Mouse (Mus musculus): ENCODE data around the gene Poc1a.
A peak's percentile ranks its signal among the peaks of the same experiment; 100 is the strongest.

DNA sequence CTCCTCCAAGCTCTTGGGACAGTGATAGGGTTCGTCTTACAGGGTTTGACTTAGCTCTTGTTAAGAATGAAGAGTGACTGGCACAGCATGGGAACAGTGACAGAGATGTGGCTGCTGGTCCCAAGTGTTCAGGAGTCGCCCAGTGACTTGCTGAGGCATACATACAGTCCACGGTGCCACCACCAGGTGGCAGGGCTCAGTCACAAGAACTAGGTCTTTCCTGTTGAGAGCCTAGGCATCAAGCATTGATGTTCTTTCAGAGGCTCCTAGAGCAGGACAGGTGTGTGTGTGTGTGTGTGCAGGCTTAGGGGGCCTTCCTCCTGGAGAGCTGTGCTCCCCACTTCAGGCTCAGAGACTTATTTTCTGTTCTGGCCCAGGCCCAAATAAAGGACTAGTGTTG is 8.0 kb downstream of the Poc1a start:
- TF ChIP-seq CTCF (IDR thresholded peaks at IDR 0.05; ENCODE audit: control insufficient read depth, insufficient read depth, insufficient replicate concordance, low read depth, low read length): peak; percentile 73; the same call in 1 of the 2 replicates
- no peak for TF ChIP-seq POLR2A (IDR thresholded peaks at IDR 0.05; ENCODE audit: control insufficient read depth, low read depth, low read length)
